Mouse (Mus musculus): Measurements from ENCODE around the gene Zdhhc12.
"Not testable (repeated sequence)": the region's sequence is repeated elsewhere in the genome, so short reads cannot be mapped to it uniquely, and the experiment has no call there.

Gene Zdhhc12

DNA sequence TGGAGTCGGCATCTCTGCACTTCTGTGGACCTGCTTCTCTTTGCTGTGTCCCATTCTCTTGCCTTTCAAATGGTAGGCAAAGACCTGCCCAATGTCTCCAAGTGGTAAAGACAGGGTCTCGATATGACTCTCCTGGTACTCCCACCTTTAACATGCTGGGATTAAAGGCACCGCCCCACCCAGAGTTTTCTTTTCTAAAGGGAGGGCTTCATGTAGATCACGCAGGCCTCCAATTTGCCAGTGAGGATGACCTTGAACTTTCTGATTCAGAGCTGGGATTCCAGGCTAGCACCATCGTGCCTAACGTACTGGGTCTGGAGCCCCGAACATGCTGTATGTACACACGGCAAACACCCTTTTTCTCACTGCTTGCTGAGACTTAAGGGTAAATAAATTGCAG lies 30.2 kb downstream of the Zdhhc12 start:
- no peak for DNase-seq (ENCODE audit: low spot score)

DNA sequence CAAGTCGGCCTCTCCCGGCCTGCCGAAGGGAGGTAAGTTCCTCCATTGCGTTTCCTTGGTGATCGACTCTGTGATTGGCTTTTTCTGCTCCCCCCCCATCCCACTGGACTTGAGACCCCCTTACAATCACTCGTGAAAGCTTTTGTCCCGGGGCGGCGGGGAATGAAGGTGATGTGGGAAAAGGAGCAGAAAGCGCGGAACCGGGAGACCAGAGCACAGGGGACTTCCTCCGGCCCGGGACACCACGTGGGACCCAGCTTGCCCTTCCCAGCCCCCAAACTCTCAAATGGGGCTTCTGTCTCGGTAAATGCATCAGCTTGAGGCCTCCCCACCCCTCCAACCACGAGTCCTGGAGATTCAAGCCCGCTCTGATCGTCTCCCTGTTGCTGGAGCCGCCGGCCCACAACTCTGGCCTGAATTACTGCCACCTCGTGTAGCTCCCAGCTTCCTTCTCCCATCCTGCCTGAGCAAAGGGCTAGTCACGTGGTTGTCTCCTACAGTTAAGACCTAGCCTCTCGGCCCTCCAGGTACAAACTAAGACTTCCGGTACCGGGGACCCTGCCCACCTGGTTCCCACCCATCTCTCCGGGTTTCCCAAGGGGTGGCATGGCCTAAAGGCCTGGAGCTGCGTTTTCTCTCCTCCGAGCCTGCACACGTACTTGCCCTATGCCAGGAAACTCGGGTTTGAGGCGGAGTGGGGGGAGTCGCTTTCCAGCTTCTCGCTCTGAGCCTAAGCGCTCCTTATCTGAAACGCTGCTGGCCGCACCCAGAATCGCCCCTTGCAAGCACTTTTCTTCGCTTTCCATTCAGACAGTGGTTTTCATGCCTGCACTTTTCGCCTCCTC lies 31.0 kb downstream of the Zdhhc12 start:
- peak; percentile 67 for DNase-seq (ENCODE audit: low spot score)

DNA sequence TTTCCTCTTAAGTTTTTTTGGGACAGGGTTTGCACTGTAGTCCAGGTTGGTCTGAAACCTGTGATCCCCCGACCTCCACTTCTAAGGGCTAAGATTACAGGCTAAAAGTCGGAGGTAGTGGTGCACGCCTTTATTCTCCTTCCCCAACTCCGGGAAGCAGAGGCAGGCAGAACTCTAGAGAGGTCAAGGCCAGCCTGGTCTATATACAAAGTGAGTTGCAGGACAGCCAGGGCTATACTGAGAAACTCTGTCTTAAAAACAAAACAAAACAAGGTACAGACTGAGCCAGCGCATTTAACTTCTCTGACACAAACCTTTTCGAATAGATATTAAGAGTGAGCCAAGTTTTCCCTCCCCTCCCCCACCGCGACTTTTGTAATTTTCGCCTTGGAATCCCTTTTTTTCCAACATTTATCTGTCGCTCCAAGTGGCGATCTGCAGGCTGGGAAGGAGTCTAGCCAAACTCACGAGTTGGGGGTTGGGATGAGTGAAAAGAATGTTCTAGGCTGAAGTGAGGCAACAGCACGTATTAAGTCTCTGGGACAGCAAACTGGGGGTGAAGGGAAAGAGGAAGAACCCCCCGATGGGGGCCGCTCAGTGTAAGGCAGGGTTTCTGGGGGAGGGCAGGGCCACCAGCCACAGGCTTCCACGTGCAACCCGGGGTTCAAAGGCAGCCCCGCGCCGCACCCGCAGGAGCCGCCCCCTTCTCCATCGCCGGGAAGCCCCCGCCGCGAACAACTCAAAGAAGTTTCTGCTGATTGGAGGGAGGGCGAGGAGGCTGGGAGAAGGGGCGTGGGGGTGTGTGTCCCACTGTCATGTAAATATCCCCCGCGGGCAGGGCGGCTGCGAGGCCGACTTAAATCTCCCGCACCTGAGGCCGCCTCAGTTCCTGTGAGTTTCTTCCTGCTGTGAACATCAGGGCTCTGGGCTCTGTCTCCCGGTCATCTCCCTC lies 32.0 kb downstream of the Zdhhc12 start:
- peak; percentile 38 for DNase-seq (ENCODE audit: low spot score)

DNA sequence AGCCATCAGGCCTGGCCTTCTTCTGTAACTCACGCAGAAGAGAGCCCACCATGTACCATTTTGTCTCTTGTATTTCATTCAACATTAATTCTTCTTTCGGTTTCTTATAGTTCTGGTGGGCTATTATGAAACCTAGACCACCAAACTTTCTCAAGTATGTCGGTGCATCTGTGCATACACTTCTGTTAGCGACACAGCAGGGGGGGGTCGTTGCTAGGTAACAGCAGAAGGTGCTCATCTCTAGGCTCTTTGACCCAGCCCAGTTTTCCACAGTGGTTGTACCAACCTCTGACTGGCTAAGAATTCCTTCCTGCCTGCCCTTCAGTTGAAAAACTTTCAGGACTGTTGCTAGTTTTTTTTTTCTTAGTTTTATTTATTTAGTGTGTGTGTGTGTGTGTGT lies 35.0 kb downstream of the Zdhhc12 start:
- DNase-seq (ENCODE audit: low spot score): no peak

DNA sequence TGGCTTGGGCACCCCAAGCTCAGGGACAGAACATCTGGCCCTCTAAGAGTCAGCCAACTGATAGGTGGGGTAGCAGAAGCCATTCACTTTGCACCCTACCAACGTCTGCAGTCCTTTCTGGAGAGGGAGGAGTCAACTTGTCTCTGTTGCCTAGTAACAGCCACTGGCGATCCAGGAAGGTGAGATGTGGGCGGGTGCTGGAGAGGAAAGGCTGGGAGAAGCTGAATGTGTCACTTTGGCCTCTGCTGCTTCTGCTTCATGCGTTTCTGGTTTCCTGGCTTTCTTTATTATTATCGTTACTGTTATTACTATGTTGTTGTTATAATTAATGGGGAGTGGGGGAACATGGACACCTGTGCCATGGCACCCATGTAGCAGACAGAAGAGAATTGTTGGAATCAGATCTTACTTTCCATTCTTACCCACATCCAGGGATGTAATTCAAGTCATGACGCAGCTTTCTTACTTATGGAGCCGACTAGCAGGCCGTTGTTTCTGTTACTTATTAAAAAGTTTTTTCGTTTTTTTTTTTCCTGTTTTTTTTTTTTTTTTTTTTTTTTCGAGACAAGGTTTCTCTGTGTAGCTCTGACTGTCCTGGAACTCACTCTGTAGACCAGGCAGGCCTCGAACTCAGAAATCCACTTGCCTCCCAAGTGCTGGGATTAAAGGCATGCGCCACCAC lies 36.1 kb downstream of the Zdhhc12 start, which contains the start of gene Set:
Gene Set, plus strand, starts transcription at position 156 of the 682 bp plus-strand sequence.
- DNase-seq (ENCODE audit: low spot score): no peak

DNA sequence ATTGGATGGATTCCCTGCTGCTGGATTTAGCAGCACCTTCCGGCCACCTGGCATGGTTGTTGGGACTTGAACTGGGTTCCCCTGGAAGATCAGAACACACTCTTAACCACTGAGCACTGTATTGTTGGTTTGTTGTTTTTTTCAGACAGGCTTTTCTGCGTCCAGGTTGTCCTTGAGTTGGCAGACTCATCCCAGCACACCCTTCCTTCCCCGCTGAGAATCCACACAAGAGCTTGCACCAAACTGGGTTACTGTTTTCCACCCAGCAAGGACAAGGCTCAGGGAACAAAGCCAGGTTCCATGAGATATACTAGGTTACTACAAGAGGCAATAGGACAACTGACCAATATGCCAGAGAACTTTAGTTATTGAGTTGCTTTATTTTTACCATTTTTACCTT lies 36.7 kb downstream of the Zdhhc12 start:
- no peak for DNase-seq (ENCODE audit: low spot score)

DNA sequence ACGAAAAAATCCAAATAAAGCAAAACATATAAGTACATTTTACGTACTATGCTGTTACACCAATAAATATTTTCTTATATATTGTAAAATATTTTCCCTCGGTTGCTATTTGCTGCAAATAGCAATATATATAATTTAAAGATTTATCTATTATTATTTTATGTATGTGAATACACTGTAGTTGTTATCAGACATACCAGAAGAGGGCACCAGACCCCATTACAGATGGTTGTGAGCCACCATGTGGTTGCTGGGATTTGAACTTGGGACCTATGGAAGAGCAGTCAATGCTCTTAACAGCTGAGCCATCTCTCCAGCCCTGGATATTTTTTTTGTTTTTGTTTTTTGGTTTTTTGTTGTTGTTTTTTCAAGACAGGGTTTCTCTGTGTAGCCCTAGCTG lies 38.1 kb downstream of the Zdhhc12 start:
- DNase-seq (ENCODE audit: low spot score): not testable (repeated sequence)

DNA sequence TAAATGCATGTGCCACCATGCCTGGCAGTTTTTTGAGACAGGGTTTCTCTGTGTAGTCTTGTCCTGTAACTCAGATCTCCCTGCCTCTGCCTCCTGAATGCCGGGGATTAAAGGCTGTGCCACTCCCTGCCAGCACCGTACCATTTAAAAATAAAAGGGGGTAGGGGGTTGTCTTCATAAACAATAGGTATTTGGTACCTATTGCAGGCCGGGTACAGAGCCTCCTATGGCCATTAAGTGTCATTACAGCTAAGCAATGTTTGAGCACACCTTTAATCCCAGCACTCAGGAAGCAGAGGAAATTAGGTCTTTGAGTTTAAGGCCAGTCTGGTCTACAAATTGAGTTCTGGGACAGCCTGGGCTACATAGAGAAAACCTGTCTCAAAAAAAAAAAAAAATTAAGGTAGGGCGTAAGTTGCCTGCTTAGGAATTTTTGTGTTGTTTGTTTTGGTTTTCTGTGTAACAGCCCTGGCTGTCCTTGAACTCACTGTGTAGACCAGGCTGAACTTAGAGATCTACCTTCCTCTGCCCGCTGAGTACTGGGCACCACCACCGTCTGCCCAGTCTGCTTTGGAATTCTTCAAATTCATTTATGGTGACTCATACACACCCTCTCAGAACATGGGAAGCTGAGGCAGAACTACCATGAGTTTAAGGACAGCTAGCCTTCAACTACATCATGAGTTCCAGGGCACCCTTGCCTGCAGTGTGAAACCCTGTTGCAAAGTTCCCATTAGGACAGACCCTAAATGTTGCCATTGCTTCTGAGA lies 41.3 kb downstream of the Zdhhc12 start:
- DNase-seq (ENCODE audit: low spot score): no peak

DNA sequence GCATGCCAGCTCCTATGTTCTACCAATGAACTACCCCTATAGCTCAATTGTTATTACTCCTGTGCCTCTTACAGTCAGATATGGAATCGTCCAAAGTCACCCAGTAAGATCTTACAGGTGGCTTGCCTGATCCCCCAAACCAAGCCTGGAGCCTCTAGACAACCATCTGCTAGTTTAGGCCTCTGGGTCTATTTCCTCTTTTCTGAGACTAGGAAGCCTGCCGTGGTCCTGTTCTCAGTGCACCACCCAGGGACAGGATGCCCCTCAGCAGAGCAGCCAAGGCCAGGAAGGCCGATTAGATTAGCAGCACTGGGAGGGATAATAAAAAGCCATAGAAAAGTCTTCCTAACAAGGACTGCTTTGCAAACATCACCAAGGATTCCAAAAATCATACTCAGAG lies 43.6 kb downstream of the Zdhhc12 start:
- no peak for DNase-seq (ENCODE audit: low spot score)

DNA sequence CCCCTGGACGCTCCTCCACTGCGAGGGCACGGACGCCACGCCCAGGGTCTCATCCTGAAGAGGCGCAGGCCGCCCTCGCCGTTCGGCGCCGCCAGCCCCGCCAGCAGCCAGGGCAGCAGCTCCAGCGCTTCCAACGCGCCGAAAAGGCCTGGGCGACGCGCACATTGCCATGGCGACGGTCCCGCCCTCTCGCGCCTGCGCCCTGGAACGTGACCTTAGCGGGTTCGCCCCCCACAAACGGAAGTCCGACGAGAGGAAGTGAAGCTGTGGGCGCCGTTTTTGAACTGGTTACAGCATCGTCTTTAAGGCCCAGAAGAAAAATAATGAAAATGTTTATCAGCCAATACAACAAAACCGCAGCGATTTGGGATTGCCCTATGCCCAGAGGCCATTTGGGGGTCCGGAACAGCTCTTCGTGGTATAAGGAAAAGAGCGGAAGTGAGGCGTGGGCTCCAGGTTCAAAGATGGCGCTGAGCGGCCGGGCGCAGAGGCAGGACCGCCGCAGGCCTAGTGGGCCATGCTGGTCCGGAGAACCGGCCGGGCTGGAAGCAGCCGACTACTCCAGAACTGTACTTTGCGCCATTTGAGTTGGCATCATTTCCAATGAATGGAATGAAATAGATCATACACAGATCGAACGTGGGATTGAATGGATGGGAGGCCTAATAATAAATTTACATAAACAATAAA lies 44.6 kb downstream of the Zdhhc12 start, which contains the start of gene Wdr34:
Gene Wdr34, minus strand, starts transcription at position 183 of the 690 bp plus-strand sequence.
- peak; percentile 98 for DNase-seq (ENCODE audit: low spot score)

DNA sequence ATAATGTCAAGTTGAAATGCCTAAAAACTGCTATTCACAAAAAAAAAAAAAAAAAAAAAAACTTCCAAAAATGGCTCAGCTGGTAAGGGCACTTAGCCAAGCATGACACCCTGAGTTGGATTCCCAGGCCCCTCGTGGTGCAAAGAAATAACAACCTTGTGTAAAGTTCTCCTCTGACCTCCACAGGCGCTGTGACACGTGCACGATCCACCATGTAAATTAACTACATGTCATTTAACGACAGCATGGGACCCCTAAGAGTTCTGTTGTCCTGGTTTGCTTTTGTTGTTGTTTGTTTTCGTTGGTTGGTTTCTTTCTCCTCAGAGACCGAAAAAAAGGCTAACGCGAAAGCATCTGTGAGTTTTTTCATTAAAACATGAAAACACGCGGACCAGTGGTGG lies 45.3 kb downstream of the Zdhhc12 start:
- DNase-seq (ENCODE audit: low spot score): no peak

DNA sequence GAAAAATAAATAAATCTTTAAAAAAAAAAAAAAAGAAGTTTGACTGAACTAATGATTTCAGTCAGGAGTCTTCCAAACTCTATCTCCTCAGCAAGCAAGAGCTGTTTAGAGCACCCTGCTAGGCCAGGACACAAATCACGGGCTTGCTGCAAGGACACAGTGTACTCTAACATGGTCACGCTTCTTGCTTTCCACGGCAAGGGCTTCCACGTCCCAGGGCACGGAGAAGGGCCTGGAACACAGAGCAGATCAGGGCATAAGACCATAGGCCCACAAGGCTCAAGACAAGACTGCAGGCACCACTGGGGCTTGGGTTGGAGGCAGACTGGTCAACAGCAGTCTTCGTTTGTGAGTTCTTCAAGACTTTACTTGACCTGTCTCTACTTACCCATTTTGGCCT lies 46.3 kb downstream of the Zdhhc12 start:
- no peak for DNase-seq (ENCODE audit: low spot score)

DNA sequence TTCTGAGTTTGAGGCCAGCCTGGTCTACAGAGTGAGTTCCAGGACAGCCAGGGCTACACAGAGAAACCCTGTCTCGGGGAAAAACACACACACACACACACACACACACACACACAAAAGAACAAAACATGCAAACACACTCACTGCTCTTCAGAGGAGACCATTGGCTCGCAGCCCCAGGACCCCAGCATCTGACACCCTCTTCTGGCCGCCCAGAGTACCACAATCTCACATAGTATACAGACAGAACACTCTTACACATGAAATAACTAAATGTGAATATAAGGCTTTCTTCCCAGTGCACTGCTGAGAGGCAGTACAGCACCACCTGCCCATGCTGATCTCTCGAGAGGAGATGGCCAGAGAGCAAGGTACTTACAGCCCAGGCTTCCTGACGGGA lies 48.9 kb downstream of the Zdhhc12 start:
- no peak for DNase-seq (ENCODE audit: low spot score)

DNA sequence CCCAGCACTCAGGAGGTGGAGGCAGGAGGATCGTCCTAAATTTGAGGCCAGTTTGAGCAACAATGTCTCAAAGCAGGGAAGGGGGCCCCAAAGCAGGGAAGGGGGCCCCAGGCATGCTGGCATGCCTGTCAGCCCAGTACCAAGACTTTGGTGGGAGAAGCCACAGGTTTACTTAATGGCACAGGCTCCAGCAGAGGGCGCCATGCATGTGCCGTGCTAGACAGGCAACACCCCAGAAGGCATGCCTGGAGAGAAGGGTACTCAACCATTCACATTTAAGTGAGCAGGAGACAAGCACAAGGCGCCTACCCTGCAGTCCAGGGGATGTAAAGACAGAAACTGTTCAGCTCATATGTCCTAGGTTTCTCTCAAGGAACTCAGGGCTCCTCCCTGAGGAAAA lies 51.0 kb downstream of the Zdhhc12 start:
- peak; percentile 88 for DNase-seq (ENCODE audit: low spot score)
